Mouse (Mus musculus): ENCODE measurements around the gene Tjp3. TPM values are rescaled to one million over a fixed set of nuclear protein-coding genes. Genes with fewer than 3 reads are reported as not detected.
A peak's percentile ranks its signal among the peaks of the same experiment; 100 is the strongest.
"Not testable (repeated sequence)": the region's sequence is repeated elsewhere in the genome, so short reads cannot be mapped to it uniquely, and the experiment has no call there.

Gene Tjp3
- total RNA-seq, 1 experiment from 2014 or later, result 7.2 TPM

DNA sequence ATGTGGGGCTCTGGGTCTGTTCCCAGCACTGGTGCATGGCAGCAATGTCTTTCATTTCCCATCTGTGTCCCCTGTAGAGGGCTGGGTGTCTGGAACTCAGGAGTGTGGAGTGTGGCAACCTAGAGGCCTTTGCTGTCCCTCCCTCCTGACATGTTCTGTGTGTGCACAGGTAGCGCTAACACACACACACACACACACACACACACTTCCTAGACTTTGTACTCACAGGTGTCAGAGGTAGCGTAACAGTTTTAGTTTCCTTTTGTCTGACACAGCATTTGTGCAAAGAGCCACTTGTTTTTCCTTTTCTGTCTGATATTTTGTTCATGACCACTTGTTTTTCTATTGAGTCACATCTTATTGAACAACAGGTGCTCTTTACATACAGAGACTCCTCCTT, 43.6 kb downstream of the Tjp3 start:
- ATAC-seq (ENCODE audit: extremely low read depth, insufficient number of reproducible peaks, low FRiP score, poor library complexity, severe bottlenecking), result no peak

DNA sequence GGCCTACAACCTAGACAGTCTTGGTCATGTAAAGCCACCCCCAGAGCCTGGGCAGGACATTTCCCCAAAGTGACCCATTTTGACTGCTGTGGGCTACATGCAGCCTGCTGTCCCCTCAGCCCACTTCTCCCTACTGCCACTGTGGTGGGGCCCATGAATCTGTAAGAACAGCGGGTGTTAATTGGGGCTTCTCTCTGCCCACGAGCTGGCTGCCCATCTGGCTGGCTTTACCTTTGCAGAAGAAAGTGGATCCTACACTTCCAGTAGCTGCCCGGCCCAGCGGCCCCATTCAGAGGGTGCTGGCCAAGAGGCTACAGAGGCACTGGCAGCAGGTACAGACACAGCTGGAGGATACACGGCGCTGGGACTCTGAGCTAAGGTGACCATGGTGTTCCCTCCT, 46.2 kb downstream of the Tjp3 start:
- no peak for ATAC-seq (ENCODE audit: extremely low read depth, insufficient number of reproducible peaks, low FRiP score, poor library complexity, severe bottlenecking)

DNA sequence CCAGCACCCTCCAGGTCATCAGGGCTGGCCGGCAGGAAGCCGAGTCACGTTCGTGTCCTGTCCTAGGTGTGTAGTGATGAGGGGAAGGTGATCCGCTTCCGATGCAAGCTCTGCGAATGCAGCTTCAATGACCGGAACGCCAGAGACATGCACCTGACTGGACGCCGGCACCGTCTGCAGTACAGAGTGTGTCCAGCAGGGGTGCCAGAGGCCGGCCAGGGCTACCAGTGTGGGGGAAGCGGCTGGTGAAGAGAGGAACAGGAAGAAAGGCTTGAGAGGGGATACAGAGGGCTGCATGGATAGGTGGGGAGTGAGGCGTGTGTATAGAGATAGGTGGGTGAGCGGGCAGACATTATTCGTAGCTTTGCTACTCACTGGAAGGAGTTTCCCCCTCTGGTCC, 46.8 kb downstream of the Tjp3 start:
- peak; percentile 86 for ATAC-seq (ENCODE audit: extremely low read depth, insufficient number of reproducible peaks, low FRiP score, poor library complexity, severe bottlenecking)

DNA sequence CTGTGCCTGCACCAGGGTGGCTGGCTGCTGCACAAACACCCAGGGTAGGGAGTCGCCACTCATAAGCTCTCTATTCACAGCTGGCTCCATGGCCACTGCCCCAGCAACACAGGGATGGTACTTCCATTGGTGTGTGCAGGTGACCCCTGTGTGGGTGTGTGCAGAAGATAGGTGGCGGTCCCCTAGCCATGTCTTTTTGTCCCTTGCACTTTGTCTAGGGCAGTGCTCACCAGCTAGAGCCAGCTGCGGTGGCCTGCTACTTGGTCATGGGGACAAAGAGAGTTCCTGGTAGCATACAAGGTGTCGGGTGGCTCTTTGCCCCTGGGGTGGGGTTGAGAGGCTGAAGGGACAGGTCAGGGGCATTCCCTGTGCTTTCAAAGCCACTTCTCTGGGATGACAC, 47.2 kb downstream of the Tjp3 start:
- ATAC-seq (ENCODE audit: extremely low read depth, insufficient number of reproducible peaks, low FRiP score, poor library complexity, severe bottlenecking), result no peak

DNA sequence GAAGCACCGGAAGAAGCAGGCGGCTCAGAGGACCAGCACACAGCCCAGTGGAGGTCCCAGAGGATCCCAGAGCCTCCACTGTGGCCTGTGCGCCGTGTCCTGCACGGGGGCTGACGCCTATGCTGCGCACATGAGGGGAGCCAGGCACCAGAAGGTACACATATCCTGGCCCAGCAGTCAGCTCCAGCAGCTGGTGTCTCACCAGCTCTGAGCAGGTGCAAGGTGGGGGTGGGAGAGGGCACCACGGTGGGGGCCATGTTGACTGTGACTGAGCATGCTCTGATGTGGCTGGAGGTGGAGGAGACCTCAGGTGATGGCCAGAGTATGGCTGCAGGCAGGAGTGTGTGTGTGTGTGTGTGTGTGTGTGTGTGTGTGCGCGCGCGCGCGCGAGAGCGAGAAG, 49.4 kb downstream of the Tjp3 start:
- no peak for ATAC-seq (ENCODE audit: extremely low read depth, insufficient number of reproducible peaks, low FRiP score, poor library complexity, severe bottlenecking)

DNA sequence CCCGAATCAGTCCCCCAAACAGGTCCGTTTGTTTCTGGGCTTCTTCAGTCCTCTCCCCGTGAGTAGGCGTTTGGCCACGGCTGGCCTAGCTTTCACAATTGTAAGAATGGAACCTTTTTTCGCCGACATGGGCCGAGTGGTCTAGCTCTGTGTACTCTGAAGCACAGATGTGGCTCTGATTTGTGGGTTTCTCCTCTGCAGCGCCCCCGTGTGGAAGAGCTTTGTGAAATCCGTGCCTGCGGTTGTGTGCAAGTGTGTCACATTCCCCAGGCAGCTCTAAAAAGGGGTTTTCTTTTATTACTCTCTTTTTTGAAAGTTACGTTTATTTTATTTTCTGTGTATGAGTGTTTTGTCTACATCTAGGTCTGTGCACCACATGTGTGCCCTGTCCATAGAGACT, 50.5 kb downstream of the Tjp3 start:
- ATAC-seq (ENCODE audit: extremely low read depth, insufficient number of reproducible peaks, low FRiP score, poor library complexity, severe bottlenecking), result no peak

DNA sequence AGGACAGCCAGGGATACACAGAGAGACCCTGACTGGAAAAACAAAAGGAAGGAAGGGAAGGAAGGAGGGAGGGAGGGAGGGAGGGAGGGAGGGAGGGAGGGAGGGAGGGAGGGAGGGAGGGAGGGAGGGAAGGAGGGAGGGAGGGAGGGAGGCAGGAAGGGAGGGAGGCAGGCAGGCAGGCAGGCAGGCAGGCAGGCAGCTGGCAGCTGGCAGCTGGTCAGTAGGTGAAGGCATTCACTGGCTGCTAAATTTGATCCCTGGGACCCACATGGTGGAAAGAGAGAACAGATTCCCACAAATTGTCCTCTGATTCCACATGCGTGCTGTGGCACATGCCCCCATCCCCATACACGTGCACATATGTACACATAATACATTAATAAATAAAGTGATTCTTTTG, 52.8 kb downstream of the Tjp3 start:
- ATAC-seq (ENCODE audit: extremely low read depth, insufficient number of reproducible peaks, low FRiP score, poor library complexity, severe bottlenecking), result no peak

DNA sequence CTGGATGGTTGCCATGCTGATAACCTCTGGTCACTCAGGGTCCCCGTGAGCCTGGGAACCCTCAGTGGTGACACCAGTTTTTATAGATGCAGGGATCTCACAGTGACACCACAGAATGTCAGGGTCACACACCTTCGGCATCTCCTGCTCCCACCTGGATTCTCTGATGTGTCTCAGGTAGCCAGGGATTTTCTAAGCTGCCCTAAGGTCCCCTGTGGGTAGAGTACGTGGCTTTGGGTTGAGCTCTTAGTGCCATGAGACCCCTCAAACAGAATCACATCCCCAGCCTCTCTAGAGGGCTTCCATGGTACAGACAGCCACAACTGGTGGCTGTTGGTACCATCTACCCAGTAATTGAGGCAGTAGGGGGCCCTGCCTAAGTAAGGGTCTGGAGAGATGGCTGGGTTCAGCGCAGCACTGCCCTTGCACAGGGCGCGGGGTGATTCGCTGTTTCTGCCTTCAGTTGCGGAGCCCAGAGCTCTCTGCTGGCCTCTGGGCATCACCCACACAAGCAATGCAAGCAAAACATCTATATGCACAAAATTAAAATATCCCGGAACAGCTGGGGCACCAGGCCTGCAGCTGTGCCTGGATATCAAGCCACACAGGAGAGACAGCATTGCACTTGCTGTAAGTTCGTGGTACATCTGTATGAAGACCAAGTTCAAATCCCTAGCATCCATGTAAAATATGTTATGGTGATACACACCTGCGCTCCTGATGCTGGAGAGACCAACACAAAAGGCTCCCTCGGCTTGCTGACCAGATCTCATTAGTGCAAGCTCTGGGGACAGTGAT, 54.7 kb downstream of the Tjp3 start:
- no peak for ATAC-seq (ENCODE audit: extremely low read depth, insufficient number of reproducible peaks, low FRiP score, poor library complexity, severe bottlenecking)

DNA sequence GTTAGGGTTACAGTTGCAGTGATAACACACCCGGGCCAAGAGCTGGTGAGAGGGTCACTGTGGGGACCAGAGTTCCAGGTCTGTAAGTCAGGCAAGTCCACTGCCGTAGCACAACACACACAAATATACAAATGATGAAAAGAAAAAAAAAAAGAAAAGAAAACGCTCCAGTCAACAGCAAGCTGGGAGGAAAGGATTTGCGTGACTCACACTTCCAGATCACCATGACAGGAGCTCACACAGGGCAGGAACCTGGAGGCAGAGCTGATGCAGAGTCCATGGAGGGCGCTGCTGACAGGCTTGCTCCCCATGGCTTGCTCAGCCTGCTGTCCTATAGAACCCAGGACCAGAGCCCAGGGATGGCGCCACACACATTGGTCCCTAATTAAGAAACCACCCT, 57.2 kb downstream of the Tjp3 start:
- no peak for ATAC-seq (ENCODE audit: extremely low read depth, insufficient number of reproducible peaks, low FRiP score, poor library complexity, severe bottlenecking)

DNA sequence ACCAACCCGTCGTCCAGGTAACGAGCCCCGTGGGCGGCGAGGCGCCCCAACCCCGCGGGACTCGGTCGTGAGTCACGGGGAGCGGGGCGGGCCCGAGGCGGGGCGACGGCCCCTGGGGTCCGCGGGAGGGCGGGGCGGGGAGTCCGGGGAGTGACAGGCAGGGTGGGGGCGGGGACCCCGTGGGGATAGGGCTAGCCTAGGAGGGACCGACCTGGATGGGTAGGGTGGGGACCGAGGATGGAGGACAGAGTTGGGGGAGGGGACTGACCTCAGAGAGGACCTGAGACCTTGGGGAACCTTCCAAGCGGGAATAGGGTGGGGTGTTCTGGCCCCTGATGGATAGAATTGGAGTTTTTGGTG, 58.2 kb downstream of the Tjp3 start:
- ATAC-seq (ENCODE audit: extremely low read depth, insufficient number of reproducible peaks, low FRiP score, poor library complexity, severe bottlenecking), result no peak

DNA sequence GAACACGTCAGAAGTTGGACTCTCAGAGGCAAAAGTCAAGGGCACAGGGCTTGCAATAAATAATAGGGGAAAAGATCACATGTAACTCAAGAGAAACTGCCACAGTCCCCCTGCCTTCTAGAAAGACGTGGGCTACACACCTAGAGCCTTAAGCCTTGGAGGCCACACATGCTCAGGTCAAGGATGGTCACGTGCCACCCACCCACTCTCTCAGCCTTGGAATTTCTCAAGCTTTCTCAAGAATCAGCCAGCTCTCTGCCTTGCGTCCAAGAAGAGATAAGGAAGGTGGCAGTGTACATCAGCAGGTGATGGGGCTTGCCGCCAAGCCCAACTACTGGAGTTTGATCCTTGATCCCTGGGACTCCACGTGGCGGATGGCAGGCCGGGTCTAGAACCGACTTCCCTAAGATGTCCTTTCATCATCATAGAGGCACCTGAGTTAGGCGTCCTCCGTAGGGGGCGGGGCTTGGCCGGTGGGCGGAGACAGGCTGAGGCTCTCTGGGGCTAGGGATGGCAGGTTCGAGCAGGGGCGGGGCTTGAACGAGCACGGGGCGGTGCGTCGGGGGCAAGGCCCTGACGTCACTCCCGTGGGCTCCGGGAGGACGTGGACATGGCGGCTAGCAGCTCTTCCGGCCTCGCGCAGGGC, 58.7 kb downstream of the Tjp3 start, which contains the start of gene Zfr2:
Gene Zfr2, plus strand, starts transcription at position 576 of the 646 bp plus-strand sequence.
- ATAC-seq (ENCODE audit: extremely low read depth, insufficient number of reproducible peaks, low FRiP score, poor library complexity, severe bottlenecking), result peak; percentile 81

DNA sequence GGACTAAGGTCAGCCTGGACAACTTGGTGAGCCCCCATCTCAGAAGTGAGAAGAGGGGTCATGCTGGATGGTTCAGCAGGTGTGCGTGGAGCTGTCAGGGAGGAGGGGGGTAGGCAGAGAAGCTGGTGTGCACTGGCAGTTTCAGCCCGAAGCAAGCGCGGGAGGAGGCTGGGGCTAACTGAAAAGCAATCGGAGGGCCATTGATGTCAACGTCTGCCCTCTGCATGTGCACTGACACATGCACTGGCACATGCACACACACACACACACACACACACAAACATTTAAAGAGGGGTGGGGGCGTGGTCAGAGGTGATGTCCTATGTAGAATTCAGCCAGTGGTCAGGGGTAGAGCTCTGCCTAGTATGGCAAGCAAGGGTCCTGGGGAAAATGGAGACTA, 59.9 kb downstream of the Tjp3 start:
- ATAC-seq (ENCODE audit: extremely low read depth, insufficient number of reproducible peaks, low FRiP score, poor library complexity, severe bottlenecking), result no peak

DNA sequence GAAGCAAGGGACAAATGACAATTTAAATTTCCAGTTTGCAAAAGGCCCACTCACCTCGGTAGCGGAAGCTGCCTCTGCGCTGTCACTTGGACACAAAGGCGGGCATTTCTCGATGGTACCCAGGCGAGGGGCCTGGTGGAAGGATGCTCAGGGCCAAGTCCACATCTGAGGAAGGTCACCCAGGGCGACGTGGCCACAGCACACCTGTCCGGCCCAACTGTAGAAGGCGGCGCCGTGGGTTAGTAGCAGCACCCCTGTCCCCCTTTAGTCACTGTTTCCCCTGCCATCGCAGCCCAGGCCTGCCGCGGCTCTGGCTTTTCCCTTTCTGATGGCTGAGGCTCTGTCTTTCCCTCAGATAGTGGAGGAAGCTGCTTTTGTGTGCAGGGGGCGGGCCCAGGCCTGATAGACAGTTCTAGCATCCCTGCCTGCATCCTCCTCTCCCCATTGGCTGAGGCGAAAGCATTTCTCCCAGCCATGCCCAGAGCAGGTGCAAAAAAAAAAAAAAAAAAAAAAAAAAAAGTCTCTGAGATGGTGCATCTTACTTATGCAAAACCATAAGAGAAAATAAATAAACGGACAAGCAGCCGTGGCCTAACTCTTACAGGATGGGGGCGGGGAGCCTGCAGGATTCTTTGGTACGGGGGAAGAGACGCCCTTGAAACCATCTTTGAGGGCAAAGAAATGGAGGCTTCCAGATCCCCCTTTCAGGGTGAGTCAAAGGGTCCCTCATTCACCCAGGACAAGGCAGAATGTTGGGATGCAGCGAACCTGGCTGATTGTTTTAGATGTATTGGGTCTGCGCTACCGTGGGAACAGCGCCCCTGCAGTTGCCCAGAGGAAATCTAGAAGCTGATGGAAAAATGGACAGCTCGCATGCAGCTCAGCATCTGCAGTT, 60.7 kb downstream of the Tjp3 start, which contains the start of gene Atcay:
Gene Atcay, minus strand, starts transcription at position 396 of the 895 bp plus-strand sequence.
- ATAC-seq (ENCODE audit: extremely low read depth, insufficient number of reproducible peaks, low FRiP score, poor library complexity, severe bottlenecking), result no peak

DNA sequence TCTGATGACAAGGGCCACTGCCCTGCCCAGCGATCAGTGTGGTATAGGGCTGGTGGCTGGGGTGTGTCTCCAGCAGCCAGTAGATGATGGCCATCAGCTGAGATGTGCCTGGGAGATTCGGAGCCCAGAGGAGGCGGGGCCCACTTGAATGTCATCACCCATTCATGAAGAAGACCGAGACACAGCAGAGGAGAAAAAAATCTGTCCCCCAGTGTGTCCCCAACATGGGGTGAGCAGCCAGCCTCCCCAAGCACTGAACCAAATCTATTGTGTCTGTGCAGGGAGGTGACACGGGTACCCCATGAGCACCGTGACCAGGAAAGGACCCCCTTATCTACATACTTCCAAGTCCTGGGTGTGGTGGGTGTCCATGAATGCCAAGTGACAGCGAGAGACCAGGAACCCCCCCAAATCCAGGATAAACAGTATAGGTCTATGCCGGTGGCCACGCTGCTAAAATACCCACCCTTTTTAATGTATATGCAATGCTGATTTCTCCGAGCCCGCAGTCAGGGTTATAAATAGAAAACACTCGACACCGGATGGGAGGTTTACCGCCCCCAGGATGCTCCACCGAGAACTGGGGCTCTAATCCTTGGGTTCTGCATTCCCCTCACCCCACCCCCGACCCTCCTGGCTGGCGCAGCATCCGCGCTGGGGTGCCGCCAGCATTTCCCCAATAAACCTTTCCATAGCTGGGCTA, 61.5 kb downstream of the Tjp3 start:
- no peak for ATAC-seq (ENCODE audit: extremely low read depth, insufficient number of reproducible peaks, low FRiP score, poor library complexity, severe bottlenecking)

DNA sequence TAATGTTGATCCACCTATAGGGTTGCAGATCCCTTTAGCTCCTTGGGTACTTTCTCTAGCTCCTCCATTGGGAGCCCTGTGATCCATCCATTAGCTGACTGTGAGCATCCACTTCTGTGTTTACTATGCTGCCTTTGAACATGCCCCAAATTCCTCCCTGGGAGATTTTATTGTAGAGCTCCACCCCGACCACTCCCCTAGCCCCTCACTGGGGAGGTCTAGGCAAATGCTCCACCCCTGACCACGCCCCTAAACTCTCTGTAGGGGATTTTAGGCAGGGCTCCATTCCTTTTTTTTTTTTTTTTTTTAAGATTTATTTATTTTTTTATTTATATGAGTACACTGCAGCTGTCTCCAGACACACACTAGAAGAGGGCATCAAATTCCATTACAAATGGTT, 67.7 kb downstream of the Tjp3 start:
- not testable (repeated sequence) for ATAC-seq (ENCODE audit: extremely low read depth, insufficient number of reproducible peaks, low FRiP score, poor library complexity, severe bottlenecking)

All from neutrophil, adult 5-6 weeks (primary cell).